Mouse (Mus musculus) liver, adult 2 months (tissue): ENCODE measurements around the gene Surf4.

ENCODE experiments used
- CTCF ChIP-seq: fragments of 200-500 bp; IDR thresholded peaks from 2 replicates; pipeline ENCODE4 v1.5.1; 2011; ENCODE audit warnings: low read depth, low read length, control low read depth
- POLR2A ChIP-seq: fragments of 200-500 bp; IDR thresholded peaks from 2 replicates; pipeline ENCODE4 v1.6.1; 2011; ENCODE audit warnings: low read length, control low read depth; ENCODE audit not compliant: insufficient read depth; ENCODE audit errors: extremely low read depth

DNA sequence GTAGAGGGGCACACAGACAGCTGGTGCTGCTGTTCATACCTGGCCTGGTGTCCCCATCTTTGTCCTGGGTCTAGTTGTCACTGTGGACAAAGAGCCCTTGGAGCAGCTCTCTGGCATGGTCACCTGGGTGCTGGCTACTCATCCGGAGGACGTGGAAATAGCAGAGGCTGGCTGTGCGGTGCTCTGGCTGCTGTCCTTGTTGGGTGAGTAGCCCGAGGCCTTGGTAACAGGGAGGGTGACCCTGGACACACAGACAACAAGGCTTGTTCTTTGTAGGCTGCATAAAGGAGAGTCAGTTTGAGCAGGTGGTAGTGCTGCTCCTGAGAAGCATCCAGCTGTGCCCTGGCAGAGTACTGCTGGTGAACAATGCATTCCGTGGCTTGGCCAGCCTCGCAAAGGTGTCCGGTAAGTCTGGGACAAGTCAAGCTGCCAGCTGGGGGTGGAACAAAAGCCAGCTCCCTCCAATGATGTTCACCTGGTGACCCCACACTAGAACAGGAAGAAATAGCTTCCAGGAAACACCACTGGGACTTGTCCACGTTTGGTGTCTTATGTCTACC, 17.7 kb upstream of the Surf4 start:
- TF ChIP-seq CTCF (no peak), POLR2A (no peak)
